Mouse (Mus musculus): ENCODE data around the gene Map3k12. TPM values are rescaled to one million over a fixed set of nuclear protein-coding genes. Genes with fewer than 3 reads are reported as not detected.

Map3k12 gene
- polyA plus RNA-seq, 1 experiment from 2014 or later = 4.5 TPM

DNA sequence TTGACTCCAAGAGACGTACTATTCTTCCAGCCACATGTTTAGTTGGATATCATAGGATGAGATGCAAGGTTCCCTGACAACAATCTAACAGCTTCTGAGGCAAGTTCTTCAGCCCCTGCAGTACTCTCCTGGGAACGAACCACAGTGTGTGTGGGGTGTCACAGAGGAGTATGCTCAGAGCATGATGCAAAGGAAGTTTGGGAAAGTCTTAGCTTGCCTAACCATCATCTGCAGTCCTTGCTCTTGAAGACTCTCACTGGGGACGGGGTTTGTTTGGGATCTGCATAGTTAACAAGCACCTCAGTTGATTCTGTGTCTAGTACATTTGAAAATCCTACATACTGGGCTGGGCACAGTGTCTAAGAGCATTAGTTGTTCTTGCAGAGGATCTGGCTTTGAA lies 8.5 kb downstream of the Map3k12 start:
- ATAC-seq = no peak
- Histone ChIP-seq H3K9me3 (replicated peaks) (no peaks in the 10 kb centered on the region), H3K4me2 (no peak overlapping the region), H3K27me3 (replicated peaks) (peaks cover 18% of the 10 kb centered on the region), H3K4me1 (peaks cover 42% of the 10 kb centered on the region), H3K9ac (no peak overlapping the region), H3K4me3 (no peak overlapping the region), H3K36me3 (peaks cover 16% of the 10 kb centered on the region), H3K27ac (no peak overlapping the region)
- 69% methylated on average over 3 of the region's 3 CpGs for WGBS (ENCODE audit: insufficient replicate concordance)

DNA sequence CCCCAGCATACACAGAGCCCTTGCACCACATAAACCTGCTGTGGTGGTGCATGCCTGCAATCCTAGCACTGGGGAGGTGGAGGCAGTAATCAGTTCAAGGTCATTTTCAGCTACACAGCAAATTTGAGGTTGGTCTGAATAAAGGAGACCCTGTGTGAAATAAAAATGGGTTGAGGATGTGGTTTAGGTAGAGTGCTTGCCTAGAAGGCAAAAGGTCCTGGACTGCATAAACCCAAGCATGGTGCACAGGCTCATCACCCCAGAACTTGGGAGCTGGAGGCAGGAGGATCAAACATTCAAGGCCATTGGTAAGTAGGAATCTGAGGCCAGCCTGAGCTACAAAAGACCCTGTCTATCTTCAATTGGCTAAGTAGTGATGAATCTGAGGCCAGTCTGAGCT lies 9.3 kb downstream of the Map3k12 start:
- Histone ChIP-seq H3K9ac (no peak overlapping the region), H3K36me3 (peaks cover 24% of the 10 kb centered on the region), H3K4me2 (no peak overlapping the region), H3K27me3 (replicated peaks) (peaks cover 14% of the 10 kb centered on the region), H3K9me3 (replicated peaks) (no peaks in the 10 kb centered on the region), H3K4me1 (peaks cover 42% of the 10 kb centered on the region), H3K27ac (no peak overlapping the region), H3K4me3 (no peak overlapping the region)
- no peak for ATAC-seq

GRCm38 (mm10) chr15:102506864-102507263 lies 10.0 kb downstream of the Map3k12 start:
- no peak for ATAC-seq
- H3K36me3 ChIP-seq = peaks cover 31% of the 10 kb centered on the region
- H3K9ac ChIP-seq = no peak overlapping the region
- 69% methylated on average over 1 of the region's 1 CpGs for WGBS (ENCODE audit: insufficient replicate concordance)
- peaks cover 7% of the 10 kb centered on the region; the same call in 1 of the 2 replicates for H3K27me3 ChIP-seq (replicated peaks)
- no peak overlapping the region for H3K4me3 ChIP-seq
- peaks cover 39% of the 10 kb centered on the region for H3K4me1 ChIP-seq
- no peaks in the 10 kb centered on the region for H3K9me3 ChIP-seq (replicated peaks)
- no peak overlapping the region for H3K4me2 ChIP-seq
- H3K27ac ChIP-seq = no peak overlapping the region

DNA sequence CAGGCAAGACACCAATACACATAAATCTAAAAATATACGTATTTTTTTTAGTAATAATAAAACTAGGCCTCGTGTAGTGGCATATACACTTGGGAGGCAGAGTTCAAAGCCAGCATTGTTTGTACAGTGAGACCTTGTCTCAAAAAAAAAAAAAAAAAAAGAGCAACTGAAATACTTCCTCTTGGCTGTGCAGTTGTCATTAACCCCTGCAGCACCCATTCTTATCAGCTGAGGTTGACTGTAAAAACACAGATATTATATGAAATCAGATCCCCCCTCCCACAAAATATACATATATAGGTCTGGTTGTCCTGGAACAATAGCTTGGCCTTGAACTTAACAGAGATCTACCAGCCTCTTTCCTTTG lies 10.4 kb downstream of the Map3k12 start:
- Histone ChIP-seq H3K9me3 (replicated peaks) (no peaks in the 10 kb centered on the region), H3K36me3 (peaks cover 35% of the 10 kb centered on the region), H3K27ac (no peak overlapping the region), H3K4me2 (no peak overlapping the region), H3K4me3 (no peak overlapping the region), H3K27me3 (replicated peaks) (peaks cover 3% of the 10 kb centered on the region; the same call in 1 of the 2 replicates), H3K4me1 (peaks cover 35% of the 10 kb centered on the region), H3K9ac (no peak overlapping the region)
- WGBS (ENCODE audit: insufficient replicate concordance) = 41% methylated on average over 2 of the region's 2 CpGs
- ATAC-seq = no peak

GRCm38 (mm10) chr15:102505770-102506463 lies 10.9 kb downstream of the Map3k12 start:
- no peaks in the 10 kb centered on the region for H3K27me3 ChIP-seq (replicated peaks)
- H3K36me3 ChIP-seq = peaks cover 40% of the 10 kb centered on the region
- no peak overlapping the region for H3K4me2 ChIP-seq
- no peak overlapping the region for H3K27ac ChIP-seq
- WGBS (ENCODE audit: insufficient replicate concordance) = 75% methylated on average over 9 of the region's 9 CpGs
- H3K4me1 ChIP-seq = peaks cover 29% of the 10 kb centered on the region
- no peak for ATAC-seq
- no peak overlapping the region for H3K9ac ChIP-seq
- H3K9me3 ChIP-seq (replicated peaks) = no peaks in the 10 kb centered on the region
- no peak overlapping the region for H3K4me3 ChIP-seq

GRCm38 (mm10) chr15:102505073-102505769 lies 11.6 kb downstream of the Map3k12 start:
- no peaks in the 10 kb centered on the region for H3K9me3 ChIP-seq (replicated peaks)
- WGBS (ENCODE audit: insufficient replicate concordance) = 73% methylated on average over 12 of the region's 12 CpGs
- H3K36me3 ChIP-seq = peaks cover 47% of the 10 kb centered on the region
- H3K27ac ChIP-seq = no peak overlapping the region
- H3K4me2 ChIP-seq = no peak overlapping the region
- H3K4me1 ChIP-seq = peaks cover 22% of the 10 kb centered on the region
- H3K4me3 ChIP-seq = no peak overlapping the region
- ATAC-seq = no peak
- H3K9ac ChIP-seq = no peak overlapping the region
- no peaks in the 10 kb centered on the region for H3K27me3 ChIP-seq (replicated peaks)

- Histone ChIP-seq H3K4me3 (no peak overlapping the region), H3K36me3 (peaks cover 58% of the 10 kb centered on the region), H3K9me3 (replicated peaks) (no peaks in the 10 kb centered on the region), H3K27ac (no peak overlapping the region), H3K4me2 (no peak overlapping the region), H3K4me1 (peaks cover 13% of the 10 kb centered on the region), H3K27me3 (replicated peaks) (no peaks in the 10 kb centered on the region), H3K9ac (no peak overlapping the region)
- 85% methylated on average over 9 of the region's 9 CpGs for WGBS (ENCODE audit: insufficient replicate concordance)
- ATAC-seq = no peak
These were observed 12.7 kb downstream of the Map3k12 start for GRCm38 (mm10) chr15:102503924-102504782.

GRCm38 (mm10) chr15:102503447-102503846 lies 13.4 kb downstream of the Map3k12 start, which contains the start of gene Gm10337:
Gm10337 (plus strand) TSS chr15:102503722.
- no peak within 1 kb of the TSS for H3K4me2 ChIP-seq
- no peak for ATAC-seq
- H3K36me3 ChIP-seq = peaks cover 64% of the 10 kb centered on the region
- H3K27ac ChIP-seq = no peak within 1 kb of the TSS
- H3K4me1 ChIP-seq = peaks cover 9% of the 10 kb centered on the region
- no peaks in the 10 kb centered on the region for H3K27me3 ChIP-seq (replicated peaks)
- H3K4me3 ChIP-seq = no peak within 1 kb of the TSS
- no peak within 1 kb of the TSS for H3K9ac ChIP-seq
- no peaks in the 10 kb centered on the region for H3K9me3 ChIP-seq (replicated peaks)
- 88% methylated on average over 1 of the region's 1 CpGs for WGBS (ENCODE audit: insufficient replicate concordance)

DNA sequence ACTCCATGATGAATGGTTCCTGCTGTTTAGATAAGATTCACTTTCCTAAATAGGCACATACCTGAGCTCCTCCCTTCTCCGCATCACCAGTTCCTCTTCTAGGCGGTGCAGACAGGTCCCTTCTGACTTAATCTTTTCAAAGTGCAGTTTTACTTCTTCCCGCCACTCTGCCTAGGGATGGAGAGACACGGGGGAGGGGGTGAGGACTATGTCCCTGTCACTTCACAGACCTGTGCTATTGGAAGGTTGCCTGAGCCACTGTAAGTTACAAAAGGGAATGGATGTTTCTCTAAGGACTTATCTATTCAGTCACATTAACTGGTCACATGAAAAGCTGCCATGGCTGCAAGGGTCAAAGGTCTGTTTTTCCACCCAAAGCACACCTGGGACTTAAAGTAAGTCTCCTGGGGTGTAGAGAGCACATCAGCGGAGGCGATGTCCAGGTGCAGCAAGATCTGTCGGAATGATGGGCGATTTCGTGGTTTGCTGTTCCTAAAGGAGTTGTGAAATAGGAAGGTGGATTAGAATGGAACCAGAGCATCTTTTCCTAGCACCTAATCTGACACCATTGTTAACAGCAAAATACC lies 14.5 kb downstream of the Map3k12 start:
- Histone ChIP-seq H3K9ac (no peak overlapping the region), H3K27ac (no peak overlapping the region), H3K27me3 (replicated peaks) (no peaks in the 10 kb centered on the region), H3K36me3 (peaks cover 75% of the 10 kb centered on the region), H3K4me2 (no peak overlapping the region), H3K4me1 (peaks cover 9% of the 10 kb centered on the region), H3K9me3 (replicated peaks) (no peaks in the 10 kb centered on the region), H3K4me3 (no peak overlapping the region)
- 80% methylated on average over 9 of the region's 9 CpGs for WGBS (ENCODE audit: insufficient replicate concordance)
- no peak for ATAC-seq

- no peak overlapping the region for H3K4me3 ChIP-seq
- no peaks in the 10 kb centered on the region for H3K9me3 ChIP-seq (replicated peaks)
- peaks cover 6% of the 10 kb centered on the region for H3K4me1 ChIP-seq
- no peak overlapping the region for H3K27ac ChIP-seq
- H3K27me3 ChIP-seq (replicated peaks) = no peaks in the 10 kb centered on the region
- WGBS (ENCODE audit: insufficient replicate concordance) = 85% methylated on average over 19 of the region's 19 CpGs
- peak; percentile 22 for ATAC-seq
- no peak overlapping the region for H3K9ac ChIP-seq
- peaks cover 86% of the 10 kb centered on the region for H3K36me3 ChIP-seq
- H3K4me2 ChIP-seq = no peak overlapping the region
These were observed 15.6 kb downstream of the Map3k12 start for GRCm38 (mm10) chr15:102501084-102501814.

DNA sequence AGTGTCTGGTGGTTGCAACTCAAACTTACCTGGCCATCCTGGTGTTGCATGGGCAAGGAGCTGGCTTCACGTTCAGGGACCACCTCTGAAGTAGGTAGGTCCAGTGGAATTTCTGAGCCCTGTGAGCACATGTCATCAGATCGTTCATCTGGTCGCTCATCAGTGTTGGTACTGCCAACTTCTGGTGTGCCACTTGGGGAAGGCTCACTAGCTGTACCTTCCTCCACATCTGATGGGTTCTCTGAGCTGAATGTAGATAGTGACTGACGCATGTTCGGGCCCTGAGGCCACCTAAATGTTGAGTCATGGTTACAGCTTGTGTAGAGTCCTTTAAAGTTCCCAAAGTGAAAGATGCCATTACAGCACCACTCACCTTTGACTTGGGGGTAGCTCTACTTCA lies 16.4 kb downstream of the Map3k12 start:
- Histone ChIP-seq H3K9ac (no peak overlapping the region), H3K4me3 (no peak overlapping the region), H3K27me3 (replicated peaks) (no peaks in the 10 kb centered on the region), H3K4me2 (no peak overlapping the region), H3K4me1 (no peaks in the 10 kb centered on the region), H3K9me3 (replicated peaks) (no peaks in the 10 kb centered on the region), H3K27ac (no peak overlapping the region), H3K36me3 (peaks cover 94% of the 10 kb centered on the region)
- WGBS (ENCODE audit: insufficient replicate concordance) = 82% methylated on average over 5 of the region's 5 CpGs
- no peak for ATAC-seq

All from liver, embryonic 12.5 days (tissue).